Mouse (Mus musculus) fibroblast of lung, adult 2 months (primary cell): ENCODE results near the gene Cbarp.

ENCODE experiments used
- DNase-seq: peaks from one replicate; pipeline ENCODE4 v3.0.0-alpha.2; 2011; ENCODE audit warnings: low read depth

Gene Cbarp

DNA sequence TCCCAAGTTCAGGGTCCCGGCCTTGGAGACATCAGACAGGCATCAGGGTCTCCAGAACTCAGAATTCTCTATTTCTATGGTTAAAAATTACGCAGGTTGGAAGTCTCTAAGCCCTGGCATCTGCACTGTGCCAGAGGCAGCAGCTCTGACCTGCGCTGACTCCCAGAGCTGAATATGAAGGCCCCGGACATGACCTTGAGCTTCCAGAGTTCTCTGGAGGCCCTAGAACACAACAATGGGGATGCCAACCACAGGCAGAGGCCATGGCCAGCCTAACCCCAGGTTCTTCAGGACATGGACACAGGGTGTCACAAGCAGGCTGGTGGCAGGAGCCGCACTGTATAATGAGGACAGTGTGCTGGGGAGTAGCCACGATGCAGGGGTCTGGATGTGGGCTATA lies 46.5 kb downstream of the Cbarp start:
- no peak for DNase-seq

DNA sequence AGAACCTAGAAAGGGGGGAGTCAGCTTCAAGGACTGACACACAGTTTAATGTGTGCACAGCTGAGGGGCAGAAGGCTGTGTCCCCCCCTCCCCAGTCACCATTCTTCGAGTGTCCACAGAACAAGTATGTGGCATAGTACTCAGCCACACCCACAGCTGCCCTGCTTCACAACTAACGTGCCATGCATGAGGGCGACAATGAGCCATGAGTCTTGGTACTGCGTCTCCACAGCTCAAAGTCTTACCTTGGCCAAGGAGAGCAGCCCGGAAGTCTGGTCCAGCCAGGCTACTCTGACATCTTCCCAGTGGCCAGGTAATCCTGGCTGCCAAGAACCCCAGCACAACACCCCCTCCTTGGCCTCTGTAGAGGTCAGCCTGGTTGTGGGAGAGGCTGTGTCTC lies 47.9 kb downstream of the Cbarp start:
- no peak for DNase-seq

DNA sequence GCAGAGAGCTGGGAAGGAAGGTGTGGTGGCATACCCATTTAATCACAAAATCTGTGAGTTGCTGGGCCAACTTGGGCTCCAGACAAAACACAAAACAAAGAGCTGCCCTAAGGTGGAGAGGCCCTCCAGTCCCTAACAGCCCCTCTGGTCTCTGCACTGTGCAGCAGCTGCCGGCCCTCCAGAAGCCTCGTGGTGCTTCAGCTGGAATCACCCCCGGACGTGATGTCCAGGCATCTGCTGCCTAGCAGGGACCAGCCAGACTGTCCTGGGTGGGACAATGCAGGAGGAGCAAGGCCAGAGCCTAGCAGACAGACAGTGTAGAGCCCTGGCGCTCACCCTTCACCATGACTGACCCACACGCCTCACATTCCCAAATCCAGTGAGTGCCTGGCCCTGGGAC lies 49.1 kb downstream of the Cbarp start:
- no peak for DNase-seq

DNA sequence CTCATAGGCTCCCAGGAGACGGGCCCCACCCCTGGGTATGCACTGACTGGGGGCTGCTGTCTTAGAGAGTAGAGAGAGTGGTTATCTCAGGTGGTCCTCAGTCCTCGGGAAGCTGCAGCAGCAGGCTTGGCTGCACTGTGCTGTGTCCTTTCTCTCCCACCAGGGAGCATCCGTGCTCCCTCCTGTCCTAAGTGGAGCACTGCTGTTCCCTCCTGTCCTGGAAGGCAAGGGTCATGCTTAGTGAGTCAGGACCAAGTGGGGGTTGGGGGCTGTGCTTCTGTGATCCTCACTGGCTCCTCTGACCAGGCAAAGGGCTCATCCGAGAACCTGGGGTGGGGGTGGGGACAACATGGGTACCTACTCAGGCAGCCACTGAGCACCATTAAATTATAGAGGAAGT lies 51.5 kb downstream of the Cbarp start:
- no peak for DNase-seq

DNA sequence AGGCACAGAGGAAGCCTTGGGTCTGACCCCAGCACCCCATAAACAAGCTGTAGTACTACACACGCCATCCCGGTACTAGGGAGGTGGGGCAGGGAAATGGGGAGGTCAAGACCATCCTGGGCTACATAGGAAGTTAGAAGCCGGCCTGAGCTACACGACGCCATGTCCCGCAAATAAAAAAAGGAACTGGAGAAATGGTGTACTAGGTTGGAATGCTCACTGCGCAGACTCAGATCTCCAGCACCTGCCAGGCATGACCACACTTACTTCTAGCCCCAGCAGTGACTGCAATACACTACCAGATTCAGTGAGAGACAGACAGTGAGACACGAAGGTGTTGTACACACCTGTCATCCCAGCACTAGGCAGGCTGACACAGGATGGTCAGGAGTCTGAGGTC lies 53.2 kb downstream of the Cbarp start:
- DNase-seq = no peak

DNA sequence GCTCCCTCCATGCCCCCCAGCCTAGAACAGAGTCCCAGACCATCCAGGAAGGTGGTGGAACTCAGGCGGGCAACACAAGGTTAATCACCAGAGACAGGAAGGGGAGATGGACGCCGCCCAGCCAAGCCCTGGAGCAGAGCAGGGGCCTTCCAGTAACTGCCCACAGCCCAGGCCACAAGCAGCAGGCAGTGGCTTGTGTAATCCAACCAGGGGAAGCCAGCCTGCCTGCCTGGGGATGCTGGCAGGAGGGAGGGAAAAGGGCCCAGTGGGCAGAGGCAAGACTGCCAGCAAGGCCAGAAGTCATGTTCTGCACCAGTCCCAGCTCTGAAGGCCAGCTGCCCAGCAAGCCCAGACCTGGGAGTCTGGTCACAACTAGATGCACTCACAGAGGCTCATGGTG lies 53.8 kb downstream of the Cbarp start:
- peak; percentile 81 for DNase-seq

DNA sequence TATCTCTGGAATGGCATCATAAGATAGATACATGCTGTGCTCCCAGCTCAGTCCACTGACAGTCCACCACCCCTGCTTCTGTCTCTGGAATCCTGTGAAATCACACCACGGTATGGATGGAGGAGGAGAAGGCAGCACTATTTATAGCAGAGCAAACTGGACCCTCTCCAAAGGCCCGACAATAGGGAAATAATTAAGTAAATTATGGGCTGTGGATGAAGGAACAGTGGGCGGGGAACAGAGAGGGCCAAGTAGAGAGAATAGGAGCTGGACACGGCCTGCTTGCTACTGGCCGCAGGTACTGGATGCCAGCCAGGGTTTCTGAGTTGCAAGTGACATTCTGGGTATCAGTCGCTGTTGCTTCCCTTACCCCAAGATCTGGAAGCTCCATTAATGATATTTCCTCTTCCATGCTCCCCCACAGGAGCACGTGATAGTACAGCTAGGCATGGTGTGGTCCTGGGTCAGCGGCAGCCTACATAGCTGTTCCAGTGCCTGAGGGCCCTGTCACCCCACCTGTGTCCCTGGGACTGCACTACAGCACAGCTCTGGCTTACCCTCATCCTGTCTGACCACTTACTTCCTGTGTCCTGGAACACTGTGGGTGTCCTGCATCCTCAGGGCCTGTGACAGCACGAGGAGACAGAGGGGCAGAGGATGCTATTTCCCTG lies 55.7 kb downstream of the Cbarp start:
- no peak for DNase-seq

DNA sequence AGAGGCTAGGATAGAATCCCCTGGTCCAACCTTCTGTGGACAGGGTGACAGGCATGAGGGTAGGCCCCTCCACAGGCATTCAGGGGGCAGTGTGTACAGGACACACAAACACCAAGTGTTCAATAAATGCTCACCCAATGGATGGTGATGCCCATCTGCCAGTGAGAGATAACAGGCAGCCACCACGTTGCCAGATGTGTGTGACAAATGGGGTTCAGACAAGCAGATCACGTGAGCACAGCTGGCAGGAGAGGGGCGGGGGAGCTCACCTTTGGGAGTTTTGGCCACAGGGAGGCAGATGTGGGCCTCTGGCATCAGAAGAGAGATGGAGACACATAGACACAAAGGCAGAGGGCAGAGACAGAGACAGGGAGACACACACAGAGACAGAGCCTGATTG lies 59.6 kb downstream of the Cbarp start:
- no peak for DNase-seq
